Mouse (Mus musculus): Measurements from ENCODE around the gene Pard3.

GRCm38 (mm10) chr8:127320930-127321329 is 257.2 kb downstream of the Pard3 start:
- TF ChIP-seq POLR2A (IDR thresholded peaks at IDR 0.05; ENCODE audit: borderline replicate concordance, extremely low read depth, low read depth, low read length) (no peak), CTCF (IDR thresholded peaks at IDR 0.05; ENCODE audit: insufficient read depth, low read length) (no peak)

All from lung, adult 2 months (tissue).